ENCODE assay signal across 16 mouse cellular contexts in genomic region chr5:122288147-122288811, GRCm38 (mm10). TPM values are rescaled to one million over a fixed set of nuclear protein-coding genes. Genes with fewer than 3 reads are reported as not detected.
DNase-seq lines count a peak whose midpoint lies in the region; ATAC-seq and TF ChIP-seq lines count a peak whose summit lies in the region.
"Had no signal": no experiment of that assay in that cellular context is flagged by ENCODE, and none has a peak within 500 bp of the region (broad histone marks: within the 10 kb centered on the region; RNA-seq: fewer than 3 reads in every experiment).

No protein-coding gene starts in this region.

- TF ChIP-seq CTCF in layer of hippocampus, adult 2 months (conservative IDR thresholded peaks at IDR 0.05): no peak

- no peak overlapping the region for H3K4me3 ChIP-seq in layer of hippocampus, adult 2 months
- H3K4me3 ChIP-seq: heart, embryonic 13.5 days; limb, embryonic 13.5 days had no signal

- ATAC-seq in CD4-positive, CD25-positive, alpha-beta regulatory T cell, adult 4 months: peak; percentile 73
- ATAC-seq: hindbrain, embryonic 16.5 days; Patski had no signal

- H3K27ac ChIP-seq in layer of hippocampus, adult 2 months: 0 out of 2 replicates have a peak overlapping the region, but pooled peaks have one; percentile 29
- H3K27ac ChIP-seq: heart, embryonic 13.5 days; limb, embryonic 13.5 days had no signal

- DNase-seq in gastrocnemius, adult 18-20 months (ENCODE audit: low spot score): peak; percentile 51
- no peak for DNase-seq in gastrocnemius, postnatal 10 days
- no peak for DNase-seq in layer of hippocampus, adult 2 months (ENCODE audit: low spot score in 2 of 2)
- no peak for DNase-seq in layer of hippocampus, adult 9-11 months
- peak; percentile 57 for DNase-seq in lung, postnatal 36 days
- no peak for DNase-seq in layer of hippocampus, adult 11-12 months (ENCODE audit: low spot score)
- DNase-seq in retina, postnatal 1 day: no peak
- DNase-seq: adrenal gland, postnatal 10 days; cerebellum, adult 9-10 months; kidney, adult 8-10 months; right cerebral cortex, postnatal 4 days had no signal

RNA-seq across cellular contexts. Expression of gene Pptc7, which starts 4.1 kb away (rescaled TPM):
- total RNA-seq in gastrocnemius, adult 18-20 months (2021): 10 to 100 TPM; 91.6 to 96.4 TPM
- 10 to 100 TPM; 30.0 to 36.1 TPM for total RNA-seq in gastrocnemius, postnatal 10 days (2021)
- total RNA-seq in layer of hippocampus, adult 2 months (2021): 10 to 100 TPM; 39.8 to 41.1 TPM
- 10 to 100 TPM; 17.8 to 18.7 TPM for polyA plus RNA-seq in CD4-positive, CD25-positive, alpha-beta regulatory T cell, adult 4 months (2017; shearing (Covaris generic))

RNA-seq across cellular contexts. Expression of gene Tctn1, which starts 24.0 kb away (rescaled TPM):
- total RNA-seq in gastrocnemius, adult 18-20 months (2021): 1 to 10 TPM; 1.3 to 2.0 TPM
- 1 to 10 TPM; 2.8 to 6.3 TPM for total RNA-seq in gastrocnemius, postnatal 10 days (2021)
- 10 to 100 TPM; 15.2 TPM for total RNA-seq in layer of hippocampus, adult 2 months (2021)
- 1 to 10 TPM; 1.1 to 2.0 TPM for polyA plus RNA-seq in CD4-positive, CD25-positive, alpha-beta regulatory T cell, adult 4 months (2017; shearing (Covaris generic))

Comparison
In these comparisons a context has a peak if more than half of its experiments do, and no peak if none do; other contexts are left out.
1. DNase-seq: peak in gastrocnemius, adult 18-20 months (single experiment) and lung, postnatal 36 days (single experiment); none in gastrocnemius, postnatal 10 days (single experiment), layer of hippocampus, adult 2 months (0 of 2), layer of hippocampus, adult 9-11 months (single experiment), layer of hippocampus, adult 11-12 months (single experiment) and retina, postnatal 1 day (single experiment).